Mouse (Mus musculus) lung, adult 2 months (tissue): ENCODE measurements around the gene Dpep2nb. TPM values are rescaled to one million over a fixed set of nuclear protein-coding genes. Genes with fewer than 3 reads are reported as not detected.

ENCODE experiments used
- DNase-seq: peaks from one replicate; pipeline ENCODE4 v3.0.0; 2022
- H3K4me1 ChIP-seq: fragments of 200-500 bp; 2 replicates; pipeline ENCODE4 v1.6.1; 2011; ENCODE audit warnings: low read length; ENCODE audit not compliant: control insufficient read depth, insufficient read depth
- H3K4me3 ChIP-seq: fragments of 200-500 bp; replicated peaks from 2 replicates; pipeline ENCODE3; 2011; ENCODE audit warnings: low read depth, mild to moderate bottlenecking, control low read depth, low read length; ENCODE audit errors: extremely low read depth
- CTCF ChIP-seq: fragments of 200-500 bp; IDR thresholded peaks from 2 replicates; pipeline ENCODE4 v1.5.1; 2011; ENCODE audit warnings: mild to moderate bottlenecking, low read length, control low read depth; ENCODE audit not compliant: insufficient read depth
- POLR2A ChIP-seq: fragments of 200-500 bp; IDR thresholded peaks from 2 replicates; pipeline ENCODE4 v1.6.1; 2011; ENCODE audit warnings: low read depth, mild to moderate bottlenecking, control low read depth, low read length, borderline replicate concordance; ENCODE audit errors: extremely low read depth
- WGBS: fragments of 180-500 bp; shearing (Covaris S2); methylation state at CpG from one replicate; pipeline ENCODE4 v1.1.7; 2018; 5-methylcytosine and 5-hydroxymethylcytosine counted together
- polyA plus RNA-seq: library from polyadenylated mRNA; depleted of rRNA; stranded (reverse); fragments of >200 nt; gene quantifications from 2 replicates; pipeline ENCODE4 v1.2.3, GENCODE M21; 2012; rRNA removed

The Dpep2nb gene
- polyA plus RNA-seq, 1 experiment = not detected

GRCm38 (mm10) chr8:105949350-105949749 lies 56.4 kb downstream of the Dpep2nb start:
- no peak for DNase-seq
- TF ChIP-seq CTCF (no peak), POLR2A (no peak)
- H3K4me3 ChIP-seq = no peak overlapping the region
- H3K4me1 ChIP-seq = no peaks in the 10 kb centered on the region
- 53% methylated on average over 10 of the region's 10 CpGs for WGBS

Other genes starting within 250 kb of the Dpep2nb start
- 12.2 and 14.8 TPM in 2 replicates for gene Gfod2, start 247.3 kb downstream of the Dpep2nb start, polyA plus RNA-seq
- gene Ranbp10, start 178.6 kb downstream of the Dpep2nb start, polyA plus RNA-seq = 25.8 and 28.5 TPM in 2 replicates
- 1.0 and 2.2 TPM in 2 replicates for gene Tsnaxip1, start 178.2 kb downstream of the Dpep2nb start, polyA plus RNA-seq
- 12.0 and 17.4 TPM in 2 replicates for gene Cenpt, start 152.7 kb downstream of the Dpep2nb start, polyA plus RNA-seq
- 54.9 and 60.8 TPM in 2 replicates for gene Thap11, start 150.8 kb downstream of the Dpep2nb start, polyA plus RNA-seq
- gene Nutf2, start 145.4 kb downstream of the Dpep2nb start, polyA plus RNA-seq = 17.9 and 27.0 TPM in 2 replicates
- 78.8 and 90.9 TPM in 2 replicates for gene Edc4, start 125.1 kb downstream of the Dpep2nb start, polyA plus RNA-seq
- 3.2 and 5.3 TPM in 2 replicates for gene Nrn1l, start 112.4 kb downstream of the Dpep2nb start, polyA plus RNA-seq
- gene Pskh1, start 105.5 kb downstream of the Dpep2nb start, polyA plus RNA-seq = 38.2 and 43.7 TPM in 2 replicates
- 2.2 and 13.8 TPM in 2 replicates for gene Ctrl, start 72.1 kb downstream of the Dpep2nb start, polyA plus RNA-seq
- 211 and 217 TPM in 2 replicates for gene Psmb10, start 67.5 kb downstream of the Dpep2nb start, polyA plus RNA-seq
- gene Lcat, start 62.6 kb downstream of the Dpep2nb start, polyA plus RNA-seq = 3.4 and 3.6 TPM in 2 replicates
- 84.3 and 96.8 TPM in 2 replicates for gene Slc12a4, start 39.9 kb downstream of the Dpep2nb start, polyA plus RNA-seq
- 0.30 and 0.55 TPM in 2 replicates for gene Dpep3, start 26.5 kb downstream of the Dpep2nb start, polyA plus RNA-seq
- gene Dus2, start 14.6 kb downstream of the Dpep2nb start, polyA plus RNA-seq = 5.5 and 10.3 TPM in 2 replicates
- 6.5 and 6.7 TPM in 2 replicates for gene Ddx28, start 5.9 kb upstream of the Dpep2nb start, polyA plus RNA-seq
- gene Nfatc3, start 52.9 kb upstream of the Dpep2nb start, polyA plus RNA-seq = 17.7 and 19.9 TPM in 2 replicates
- gene Esrp2, start 131.0 kb upstream of the Dpep2nb start, polyA plus RNA-seq = 40.1 and 47.0 TPM in 2 replicates
- 24.8 and 28.3 TPM in 2 replicates for gene Pla2g15, start 144.4 kb upstream of the Dpep2nb start, polyA plus RNA-seq
- gene Slc7a6, start 162.9 kb upstream of the Dpep2nb start, polyA plus RNA-seq = 16.5 and 17.3 TPM in 2 replicates
- gene Slc7a6os, start 205.0 kb upstream of the Dpep2nb start, polyA plus RNA-seq = 14.2 and 16.5 TPM in 2 replicates
- gene Prmt7, start 205.0 kb upstream of the Dpep2nb start, polyA plus RNA-seq = 14.2 and 17.0 TPM in 2 replicates